Mouse (Mus musculus) kidney, postnatal 0 days (tissue): Measurements from ENCODE around the gene Kpna6. TPM values are rescaled to one million over a fixed set of nuclear protein-coding genes. Genes with fewer than 3 reads are reported as not detected.

Source experiments
- ATAC-seq: fragments of 200-750 bp; cut with Nextera tagmentation; replicated peaks from 2 replicates; pipeline ENCODE4 v1.8.0; 2017; ENCODE audit warnings: low read depth, moderate number of reproducible peaks, moderate TSS enrichment, moderate library complexity; ENCODE audit not compliant: low FRiP score
- DNase-seq: peaks from one replicate; pipeline ENCODE4 v3.0.0-alpha.2; 2016; ENCODE audit warnings: low spot score
- H3K27ac ChIP-seq: fragments of 300-500 bp; sonication (generic); 2 replicates; pipeline ENCODE4 v1.5.1; 2014; ENCODE audit warnings: mild to moderate bottlenecking
- H3K27me3 ChIP-seq: fragments of 300-500 bp; sonication (generic); 2 replicates; pipeline ENCODE4 v1.6.1; 2014; ENCODE audit warnings: low read length, mixed read lengths; ENCODE audit not compliant: insufficient read depth
- H3K36me3 ChIP-seq: fragments of 300-500 bp; sonication (generic); 2 replicates; pipeline ENCODE4 v1.6.1; 2014; ENCODE audit warnings: low read length, mixed read lengths; ENCODE audit not compliant: insufficient read depth
- H3K4me1 ChIP-seq: fragments of 300-500 bp; sonication (generic); replicated peaks from 2 replicates; pipeline ENCODE4 v1.6.1; 2014; ENCODE audit warnings: antibody characterized with exemption, low read length, mixed read lengths; ENCODE audit not compliant: insufficient read depth
- H3K4me2 ChIP-seq: fragments of 300-500 bp; sonication (generic); 2 replicates; pipeline ENCODE4 v1.6.1; 2014; ENCODE audit warnings: mild to moderate bottlenecking, low read length, moderate library complexity, mixed read lengths
- H3K4me3 ChIP-seq: fragments of 300-500 bp; sonication (generic); replicated peaks from 2 replicates; pipeline ENCODE4 v1.5.1; 2014; ENCODE audit warnings: low read depth, low read length
- H3K9ac ChIP-seq: fragments of 300-500 bp; sonication (generic); 2 replicates; pipeline ENCODE4 v1.6.1; 2014; ENCODE audit warnings: low read depth, low read length
- H3K9me3 ChIP-seq: fragments of 300-500 bp; sonication (generic); replicated peaks from 2 replicates; pipeline ENCODE4 v1.6.1; 2016; ENCODE audit warnings: low read length, inconsistent platforms, mixed read lengths
- CTCF ChIP-seq: IDR thresholded peaks from 2 replicates; pipeline ENCODE4 v1.5.1; 2016; ENCODE audit warnings: antibody characterized with exemption, low read depth, mild to moderate bottlenecking, moderate library complexity
- WGBS: fragments of 180-500 bp; shearing (Covaris S2); extraction: QIAGEN DNeasy Blood & Tissue Kit; methylation state at CpG from one replicate; pipeline ENCODE4 v1.1.7; 2014; 5-methylcytosine and 5-hydroxymethylcytosine counted together
- polyA plus RNA-seq: library from polyadenylated mRNA; unstranded; fragments of >200 nt; fragmentation: Nextera tagmentation; extraction: Ambion mirVana; gene quantifications from 2 replicates; pipeline ENCODE4 v1.2.1, GENCODE M21; 2015

Kpna6 gene
- polyA plus RNA-seq, 1 experiment from 2014 or later: 11.7 TPM

- Histone ChIP-seq H3K27me3 (no peaks in the 10 kb centered on the region), H3K27ac (no peak overlapping the region), H3K4me1 (peaks cover 11% of the 10 kb centered on the region), H3K9ac (no peak overlapping the region), H3K4me2 (no peak overlapping the region), H3K9me3 (no peaks in the 10 kb centered on the region), H3K4me3 (no peak overlapping the region), H3K36me3 (0 out of 2 replicates have a peak, but pooled peaks cover 7% of the 10 kb centered on the region)
- TF ChIP-seq CTCF: no peak
- DNase-seq (no peak), ATAC-seq (no peak)
- 80% methylated on average over 7 of the region's 7 CpGs for WGBS
Measured at GRCm38 (mm10) chr4:129617121-129617641, 55.4 kb downstream of the Kpna6 start.

- no peak for ATAC-seq
- no peak for DNase-seq
- Histone ChIP-seq H3K27ac (no peak overlapping the region), H3K4me2 (no peak overlapping the region), H3K9ac (no peak overlapping the region), H3K4me1 (peaks cover 9% of the 10 kb centered on the region), H3K9me3 (no peaks in the 10 kb centered on the region), H3K4me3 (no peak overlapping the region), H3K36me3 (0 out of 2 replicates have a peak, but pooled peaks cover 7% of the 10 kb centered on the region), H3K27me3 (no peaks in the 10 kb centered on the region)
- 93% methylated on average over 3 of the region's 3 CpGs for WGBS
- TF ChIP-seq CTCF: no peak
Measured at GRCm38 (mm10) chr4:129616631-129617030, 55.9 kb downstream of the Kpna6 start.

- Histone ChIP-seq H3K27ac (no peak overlapping the region), H3K9ac (no peak overlapping the region), H3K4me1 (peaks cover 9% of the 10 kb centered on the region), H3K9me3 (no peaks in the 10 kb centered on the region), H3K4me2 (no peak overlapping the region), H3K36me3 (0 out of 2 replicates have a peak, but pooled peaks cover 7% of the 10 kb centered on the region), H3K27me3 (no peaks in the 10 kb centered on the region), H3K4me3 (no peak overlapping the region)
- no peak for TF ChIP-seq CTCF
- no peak for ATAC-seq
- 85% methylated on average over 9 of the region's 9 CpGs for WGBS
- DNase-seq: no peak
Measured at GRCm38 (mm10) chr4:129615801-129616290, 56.7 kb downstream of the Kpna6 start.

- 84% methylated on average over 6 of the region's 6 CpGs for WGBS
- H3K27ac ChIP-seq: no peak within 1 kb of the TSS
- no peaks in the 10 kb centered on the region for H3K27me3 ChIP-seq
- H3K4me1 ChIP-seq: peaks cover 9% of the 10 kb centered on the region
- H3K4me3 ChIP-seq: no peak within 1 kb of the TSS
- no peaks in the 10 kb centered on the region for H3K9me3 ChIP-seq
- no peak for DNase-seq
- ATAC-seq: no peak
- H3K9ac ChIP-seq: no peak within 1 kb of the TSS
- no peak for TF ChIP-seq CTCF
- 0 out of 2 replicates have a peak, but pooled peaks cover 8% of the 10 kb centered on the region for H3K36me3 ChIP-seq
- no peak within 1 kb of the TSS for H3K4me2 ChIP-seq
Measured at GRCm38 (mm10) chr4:129614093-129614492, 58.5 kb downstream of the Kpna6 start, which contains the start of gene Dcdc2b. Gene Dcdc2b (minus strand): TSS chr4:129614257.

- H3K4me2 ChIP-seq: no peak overlapping the region
- 59% methylated on average over 4 of the region's 4 CpGs for WGBS
- H3K9me3 ChIP-seq: no peaks in the 10 kb centered on the region
- no peaks in the 10 kb centered on the region for H3K27me3 ChIP-seq
- H3K27ac ChIP-seq: no peak overlapping the region
- H3K36me3 ChIP-seq: peaks cover 18% of the 10 kb centered on the region
- H3K4me3 ChIP-seq: no peak overlapping the region
- no peak for ATAC-seq
- H3K9ac ChIP-seq: no peak overlapping the region
- TF ChIP-seq CTCF: no peak
- DNase-seq: no peak
- H3K4me1 ChIP-seq: no peaks in the 10 kb centered on the region
Measured at GRCm38 (mm10) chr4:129610472-129610871, 62.1 kb downstream of the Kpna6 start.

GRCm38 (mm10) chr4:129610026-129610425, 62.5 kb downstream of the Kpna6 start:
- Histone ChIP-seq H3K27me3 (no peaks in the 10 kb centered on the region), H3K9ac (no peak overlapping the region), H3K4me3 (no peak overlapping the region), H3K36me3 (peaks cover 18% of the 10 kb centered on the region), H3K4me1 (no peaks in the 10 kb centered on the region), H3K27ac (no peak overlapping the region), H3K9me3 (no peaks in the 10 kb centered on the region), H3K4me2 (no peak overlapping the region)
- DNase-seq: no peak
- TF ChIP-seq CTCF: no peak
- ATAC-seq: no peak
- 61% methylated on average over 4 of the region's 4 CpGs for WGBS
